Mouse (Mus musculus) heart, postnatal 0 days (tissue): Measurements from ENCODE around the gene B4galt1. TPM values are rescaled to one million over a fixed set of nuclear protein-coding genes. Genes with fewer than 3 reads are reported as not detected.

ENCODE experiments used
- ATAC-seq: fragments of 200-750 bp; cut with Nextera tagmentation; 2 replicates; pipeline ENCODE4 v1.8.0; 2017; ENCODE audit warnings: low read depth, moderate number of reproducible peaks, moderate library complexity; ENCODE audit not compliant: insufficient read depth
- DNase-seq: peaks from one replicate; pipeline ENCODE4 v3.0.0-alpha.2; 2016; ENCODE audit warnings: low spot score
- H3K27ac ChIP-seq: fragments of 300-500 bp; sonication (generic); 2 replicates; pipeline ENCODE4 v1.5.1; 2014; ENCODE audit warnings: low read depth, mild to moderate bottlenecking
- H3K27me3 ChIP-seq: fragments of 300-500 bp; sonication (generic); 2 replicates; pipeline ENCODE4 v1.6.1; 2014; ENCODE audit warnings: low read length, mixed read lengths; ENCODE audit not compliant: control insufficient read depth, insufficient read depth
- H3K36me3 ChIP-seq: fragments of 300-500 bp; sonication (generic); replicated peaks from 2 replicates; pipeline ENCODE4 v1.6.1; 2014; ENCODE audit warnings: low read length, mixed read lengths; ENCODE audit not compliant: control insufficient read depth, insufficient read depth
- H3K4me1 ChIP-seq: fragments of 300-500 bp; sonication (generic); 2 replicates; pipeline ENCODE4 v1.6.1; 2014; ENCODE audit warnings: antibody characterized with exemption; ENCODE audit not compliant: control insufficient read depth, insufficient read depth
- H3K4me2 ChIP-seq: fragments of 300-500 bp; sonication (generic); 2 replicates; pipeline ENCODE4 v1.6.1; 2014; ENCODE audit warnings: low read depth, mild to moderate bottlenecking, low read length, moderate library complexity
- H3K4me3 ChIP-seq: fragments of 300-500 bp; sonication (generic); 2 replicates; pipeline ENCODE4 v1.5.1; 2014; ENCODE audit warnings: low read depth, low read length
- H3K9ac ChIP-seq: fragments of 300-500 bp; sonication (generic); replicated peaks from 2 replicates; pipeline ENCODE4 v1.6.1; 2014; ENCODE audit warnings: low read depth, low read length, mixed read lengths
- H3K9me3 ChIP-seq: fragments of 300-500 bp; sonication (generic); replicated peaks from 2 replicates; pipeline ENCODE4 v1.6.1; 2016; ENCODE audit warnings: low read length; ENCODE audit not compliant: control insufficient read depth
- CTCF ChIP-seq: IDR thresholded peaks from 2 replicates; pipeline ENCODE4 v1.5.1; 2016; ENCODE audit warnings: antibody characterized with exemption, control low read depth, low read depth
- EP300 ChIP-seq: IDR thresholded peaks from 2 replicates; pipeline ENCODE4 v1.6.1; 2016; ENCODE audit warnings: antibody characterized with exemption, low read depth
- WGBS: fragments of 180-500 bp; shearing (Covaris S2); extraction: QIAGEN DNeasy Blood & Tissue Kit; methylation state at CpG from one replicate; pipeline ENCODE4 v1.1.7; 2014; 5-methylcytosine and 5-hydroxymethylcytosine counted together
- polyA plus RNA-seq: library from polyadenylated mRNA; unstranded; fragments of >200 nt; fragmentation: Nextera tagmentation; extraction: Ambion mirVana; gene quantifications from 2 replicates; pipeline ENCODE4 v1.2.1, GENCODE M21; 2015
- total RNA-seq: library from RNA; depleted of rRNA; stranded (reverse); fragments of >200 nt; gene quantifications from 2 replicates; pipeline ENCODE4 v1.2.3, GENCODE M21; 2014; ENCODE audit warnings: low replicate concordance

B4galt1 gene
- total and polyA plus RNA-seq, 2 experiments from 2014 or later = 49.6 to 125 TPM

DNA sequence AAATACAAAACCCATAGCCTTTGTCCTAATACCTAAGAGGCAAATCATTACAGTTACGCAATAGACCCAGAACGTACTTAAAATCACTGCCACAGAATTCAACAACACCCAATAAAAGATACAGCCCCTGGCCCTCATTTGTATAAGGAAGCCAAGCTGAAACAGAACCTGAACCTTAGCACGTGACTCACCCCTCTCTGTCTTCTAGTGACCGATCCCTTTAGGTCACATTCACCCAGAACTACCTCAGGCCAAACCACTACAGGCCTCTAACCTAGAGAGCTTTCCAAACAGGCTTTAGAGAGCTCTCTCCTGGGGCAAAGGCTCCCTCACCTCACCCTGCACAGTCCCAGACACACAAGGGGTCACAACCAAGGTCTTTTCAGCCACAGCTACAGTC lies 6.6 kb downstream of the B4galt1 start:
- Histone ChIP-seq H3K36me3 (no peaks in the 10 kb centered on the region; the same call in 1 of the 2 replicates), H3K4me2 (peak overlapping the region; percentile 41), H3K9ac (0 out of 2 replicates have a peak overlapping the region, but pooled peaks have one; percentile 29), H3K27me3 (no peaks in the 10 kb centered on the region), H3K9me3 (no peaks in the 10 kb centered on the region), H3K27ac (peak overlapping the region; percentile 97), H3K4me3 (0 out of 2 replicates have a peak overlapping the region, but pooled peaks have one; percentile 1), H3K4me1 (peaks cover 83% of the 10 kb centered on the region)
- ATAC-seq = no peak
- WGBS = 46% methylated on average over 4 of the region's 4 CpGs
- no peak for DNase-seq
- TF ChIP-seq EP300 = no peak
- TF ChIP-seq CTCF = no peak

DNA sequence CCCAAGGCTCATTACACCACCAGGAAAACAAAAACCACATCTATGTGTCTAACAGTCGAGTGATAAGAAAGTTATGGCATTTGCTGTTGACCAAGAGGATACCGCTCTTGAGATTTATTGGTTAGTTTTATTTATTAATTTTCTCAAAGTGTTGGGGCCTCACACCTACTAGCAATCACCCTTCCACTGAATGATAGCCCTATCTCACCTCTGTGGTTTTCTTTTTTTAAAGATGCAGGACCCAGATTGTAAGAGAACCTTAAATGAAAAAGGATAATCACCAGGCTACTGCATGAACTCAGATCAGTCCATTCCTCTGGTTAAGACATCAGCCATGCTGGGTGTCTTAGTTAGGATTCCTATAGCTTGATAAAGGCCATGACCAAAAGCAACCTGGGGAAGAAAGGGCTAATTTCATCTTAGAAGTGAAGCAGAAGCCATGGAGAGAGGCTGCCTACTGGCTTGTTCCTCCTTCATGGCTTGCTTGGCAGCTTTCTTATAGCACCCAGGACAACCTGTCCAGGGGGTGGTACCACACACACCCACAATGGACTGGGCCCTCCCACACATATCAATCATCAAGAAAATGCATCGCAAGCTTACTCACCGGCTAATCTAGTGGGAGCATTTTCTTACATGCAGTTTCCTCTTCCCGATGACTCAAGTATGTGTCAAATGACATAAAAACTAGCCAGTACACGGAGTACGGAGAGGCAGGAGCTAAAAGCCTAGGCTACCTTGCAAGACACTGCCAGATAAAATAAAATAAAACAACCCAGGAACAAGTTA lies 7.5 kb downstream of the B4galt1 start:
- H3K4me3 ChIP-seq = no peak overlapping the region
- peak overlapping the region; percentile 97 for H3K27ac ChIP-seq
- no peak for DNase-seq
- peak overlapping the region; percentile 29; the same call in 1 of the 2 replicates for H3K9ac ChIP-seq
- H3K4me2 ChIP-seq = peak overlapping the region; percentile 41
- peaks cover 89% of the 10 kb centered on the region for H3K4me1 ChIP-seq
- H3K27me3 ChIP-seq = no peaks in the 10 kb centered on the region
- WGBS = 23% methylated on average over 7 of the region's 7 CpGs
- H3K9me3 ChIP-seq = no peaks in the 10 kb centered on the region
- no peak for TF ChIP-seq CTCF
- no peak for TF ChIP-seq EP300
- no peaks in the 10 kb centered on the region; the same call in 1 of the 2 replicates for H3K36me3 ChIP-seq
- no peak for ATAC-seq

DNA sequence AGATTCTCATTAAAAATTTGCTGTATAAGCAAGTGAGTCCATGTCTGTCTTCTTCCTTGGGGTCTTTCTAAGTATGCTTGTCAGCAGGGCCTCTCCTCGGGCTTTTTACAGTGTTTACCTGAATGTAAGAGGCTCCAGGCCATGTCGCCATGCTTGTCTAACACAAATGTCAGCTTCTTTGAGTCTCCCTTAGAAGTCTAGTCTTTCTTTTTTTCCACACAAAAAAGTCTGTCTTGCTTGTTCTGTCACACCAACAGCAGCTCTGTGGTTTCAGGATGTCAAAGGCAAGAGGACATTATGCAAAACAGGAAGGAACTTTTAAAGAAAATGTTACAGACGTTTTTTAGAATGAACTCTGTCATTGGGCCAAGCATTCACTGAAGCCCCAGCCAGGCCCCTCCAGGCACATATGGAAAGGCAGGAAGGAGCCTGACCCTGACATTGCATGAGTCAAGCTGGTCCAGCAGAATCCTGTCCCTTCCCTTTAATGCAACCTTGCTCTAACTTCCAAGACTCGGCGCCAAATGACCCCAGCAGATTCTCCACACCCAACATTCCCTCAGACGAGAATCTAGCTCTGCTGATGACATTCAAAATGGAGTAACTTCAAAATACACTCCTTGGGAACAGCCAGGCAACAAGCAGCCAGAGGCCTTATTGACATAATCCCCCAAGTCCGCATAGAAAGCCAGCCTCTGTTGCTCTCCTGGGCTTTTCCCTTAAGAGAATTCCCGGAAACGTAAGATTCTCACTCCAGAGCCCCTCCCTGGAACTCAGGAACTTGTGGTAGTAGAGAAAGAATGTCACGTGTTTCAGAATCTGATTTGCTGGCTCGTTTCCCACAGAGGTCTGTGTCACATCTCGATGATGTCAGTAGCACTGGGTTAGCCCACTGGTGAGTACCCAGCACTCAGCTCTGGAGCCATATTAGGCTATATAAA lies 8.7 kb downstream of the B4galt1 start:
- 17% methylated on average over 12 of the region's 12 CpGs for WGBS
- H3K36me3 ChIP-seq = no peaks in the 10 kb centered on the region; the same call in 1 of the 2 replicates
- ATAC-seq = peak; percentile 68

DNA sequence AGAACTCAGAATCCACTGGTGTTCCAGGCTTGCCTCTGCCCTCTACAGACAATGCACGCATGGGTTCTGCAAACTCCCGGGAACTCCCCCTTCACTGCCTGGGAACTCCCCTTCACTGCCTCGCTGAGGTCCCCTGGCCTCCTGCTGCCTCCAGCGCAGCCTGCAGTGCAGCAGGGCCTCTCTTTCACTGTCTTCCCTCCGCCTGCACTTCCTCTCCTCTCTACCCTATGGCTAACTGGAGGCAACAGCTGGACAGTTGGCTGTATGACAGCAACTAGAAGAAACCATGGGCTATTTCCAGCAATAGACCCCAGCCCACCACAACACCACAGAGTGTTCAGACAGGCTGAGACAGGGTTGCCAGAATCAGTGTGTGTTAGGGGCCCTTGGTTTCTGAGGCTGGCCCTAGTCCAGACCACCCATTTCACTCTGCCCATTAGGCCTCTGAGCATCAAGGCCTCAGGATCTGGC lies 9.5 kb downstream of the B4galt1 start:
- H3K9ac ChIP-seq = no peak overlapping the region
- H3K4me2 ChIP-seq = peak overlapping the region; percentile 28; the same call in 1 of the 2 replicates
- TF ChIP-seq CTCF (peak; percentile 20; the same call in 1 of the 2 replicates), EP300 (no peak)

More for the DNA sequence above, 8.7 kb downstream of the B4galt1 start:
- no peaks in the 10 kb centered on the region for H3K9me3 ChIP-seq
- peak overlapping the region; percentile 97 for H3K27ac ChIP-seq
- H3K4me3 ChIP-seq = no peak overlapping the region
- no peaks in the 10 kb centered on the region for H3K27me3 ChIP-seq
- DNase-seq = peak; percentile 86
- TF ChIP-seq CTCF (no peak), EP300 (peak; percentile 22; the same call in 1 of the 2 replicates)
- H3K4me1 ChIP-seq = peaks cover 97% of the 10 kb centered on the region
- peak overlapping the region; percentile 19 for H3K4me2 ChIP-seq
- no peak overlapping the region for H3K9ac ChIP-seq

DNA sequence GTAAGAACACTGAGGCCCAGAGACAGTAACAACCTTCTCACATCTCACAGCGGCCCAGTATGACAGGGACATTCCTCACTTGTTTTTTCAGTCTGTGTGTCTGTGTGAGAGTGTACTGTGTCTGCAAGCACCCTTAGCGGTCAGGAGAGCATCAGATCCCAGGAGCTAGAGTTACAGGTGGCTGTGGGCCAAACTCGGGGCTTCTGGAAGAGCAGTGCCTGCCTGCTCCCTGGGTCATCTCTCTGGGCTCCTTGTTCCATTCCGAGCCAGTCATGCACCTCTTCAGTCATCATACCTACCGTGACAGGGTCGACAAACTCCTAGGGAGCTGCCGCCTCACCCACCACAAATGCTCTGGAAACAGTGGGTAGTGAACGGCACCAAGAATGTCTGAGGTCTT lies 10.1 kb downstream of the B4galt1 start:
- peak overlapping the region; percentile 97 for H3K27ac ChIP-seq
- DNase-seq = no peak
- H3K4me1 ChIP-seq = peaks cover 97% of the 10 kb centered on the region
- H3K4me3 ChIP-seq = no peak overlapping the region
- H3K27me3 ChIP-seq = no peaks in the 10 kb centered on the region
- H3K9me3 ChIP-seq = no peaks in the 10 kb centered on the region
- no peak for ATAC-seq
- no peak overlapping the region; the same call in 1 of the 2 replicates for H3K9ac ChIP-seq
- WGBS = 19% methylated on average over 8 of the region's 8 CpGs
- H3K36me3 ChIP-seq = no peaks in the 10 kb centered on the region
- no peak for TF ChIP-seq CTCF
- TF ChIP-seq EP300 = no peak
- peak overlapping the region; percentile 28; the same call in 1 of the 2 replicates for H3K4me2 ChIP-seq

More for the DNA sequence above, 9.5 kb downstream of the B4galt1 start:
- Histone ChIP-seq H3K27me3 (no peaks in the 10 kb centered on the region), H3K36me3 (no peaks in the 10 kb centered on the region; the same call in 1 of the 2 replicates), H3K4me3 (no peak overlapping the region), H3K9me3 (no peaks in the 10 kb centered on the region), H3K27ac (peak overlapping the region; percentile 97), H3K4me1 (peaks cover 97% of the 10 kb centered on the region)
- peak; percentile 51 for ATAC-seq
- 3% methylated on average over 5 of the region's 5 CpGs for WGBS
- peak; percentile 77 for DNase-seq
